Mouse (Mus musculus) neural tube, embryonic 11.5 days (tissue): ENCODE data around the gene Gm9936. TPM values are rescaled to one million over a fixed set of nuclear protein-coding genes. Genes with fewer than 3 reads are reported as not detected.

Source experiments
- ATAC-seq: fragments of 200-750 bp; cut with Nextera tagmentation; 2 replicates; pipeline ENCODE4 v1.8.0; 2017; ENCODE audit warnings: moderate number of reproducible peaks, mild to moderate bottlenecking, moderate TSS enrichment, moderate library complexity; ENCODE audit not compliant: insufficient read depth, low FRiP score, low TSS enrichment
- DNase-seq: peaks from one replicate; pipeline ENCODE4 v3.0.0-alpha.2; 2015; ENCODE audit warnings: low spot score
- H3K27ac ChIP-seq: fragments of 300-500 bp; sonication (generic); 2 replicates; pipeline ENCODE4 v1.5.1; 2014; ENCODE audit warnings: low read depth, mild to moderate bottlenecking, low read length
- H3K27me3 ChIP-seq: fragments of 300-500 bp; sonication (generic); 2 replicates; pipeline ENCODE4 v1.6.1; 2014; ENCODE audit warnings: mild to moderate bottlenecking, low read length, mixed read lengths; ENCODE audit not compliant: control insufficient read depth, insufficient read depth
- H3K36me3 ChIP-seq: fragments of 300-500 bp; sonication (generic); 2 replicates; pipeline ENCODE4 v1.6.1; 2014; ENCODE audit warnings: mild to moderate bottlenecking, low read length, moderate library complexity, mixed read lengths; ENCODE audit not compliant: control insufficient read depth, insufficient read depth
- H3K4me1 ChIP-seq: fragments of 300-500 bp; sonication (generic); 2 replicates; pipeline ENCODE4 v1.6.1; 2014; ENCODE audit warnings: low read length, mixed read lengths; ENCODE audit not compliant: control insufficient read depth, insufficient read depth
- H3K4me2 ChIP-seq: fragments of 300-500 bp; sonication (generic); 2 replicates; pipeline ENCODE4 v1.6.1; 2014; ENCODE audit warnings: low read depth, mild to moderate bottlenecking, moderate library complexity
- H3K4me3 ChIP-seq: fragments of 300-500 bp; sonication (generic); 2 replicates; pipeline ENCODE4 v1.5.1; 2014; ENCODE audit warnings: low read depth, low read length
- H3K9ac ChIP-seq: fragments of 300-500 bp; sonication (generic); 2 replicates; pipeline ENCODE4 v1.6.1; 2014; ENCODE audit warnings: mild to moderate bottlenecking, low read length
- H3K9me3 ChIP-seq: fragments of 300-500 bp; sonication (generic); 2 replicates; pipeline ENCODE4 v1.6.1; 2016; ENCODE audit warnings: low read length; ENCODE audit not compliant: control insufficient read depth
- WGBS: fragments of 180-500 bp; shearing (Covaris S2); extraction: QIAGEN DNeasy Blood & Tissue Kit; methylation state at CpG from one replicate; pipeline ENCODE4 v1.1.7; 2014; 5-methylcytosine and 5-hydroxymethylcytosine counted together
- polyA plus RNA-seq: library from polyadenylated mRNA; unstranded; fragments of >200 nt; fragmentation: Nextera tagmentation; extraction: Ambion mirVana; gene quantifications from 2 replicates; pipeline ENCODE4 v1.2.1, GENCODE M21; 2014

Gene Gm9936
- polyA plus RNA-seq, 1 experiment from 2014 or later: 0.54 TPM

GRCm38 (mm10) chr5:114825978-114826691, 32.3 kb downstream of the Gm9936 start:
- ATAC-seq (peak; percentile 49), DNase-seq (peak; percentile 91)
- Histone ChIP-seq H3K9ac (peak overlapping the region; percentile 61), H3K27ac (peak overlapping the region; percentile 17; the same call in 1 of the 2 replicates), H3K4me1 (0 out of 2 replicates have a peak, but pooled peaks cover 2% of the 10 kb centered on the region), H3K4me2 (peak overlapping the region; percentile 54), H3K9me3 (no peaks in the 10 kb centered on the region; the same call in 1 of the 2 replicates), H3K36me3 (no peaks in the 10 kb centered on the region), H3K27me3 (no peaks in the 10 kb centered on the region), H3K4me3 (peak overlapping the region; percentile 6)
- WGBS: 9% methylated on average over 27 of the region's 27 CpGs

- Histone ChIP-seq H3K4me2 (no peak overlapping the region), H3K4me1 (0 out of 2 replicates have a peak, but pooled peaks cover 2% of the 10 kb centered on the region), H3K9me3 (no peaks in the 10 kb centered on the region; the same call in 1 of the 2 replicates), H3K4me3 (no peak overlapping the region), H3K27ac (no peak overlapping the region), H3K36me3 (no peaks in the 10 kb centered on the region), H3K9ac (no peak overlapping the region), H3K27me3 (no peaks in the 10 kb centered on the region)
- 19% methylated on average over 9 of the region's 9 CpGs for WGBS
- ATAC-seq (peak; percentile 36; the same call in 1 of the 2 replicates), DNase-seq (peak; percentile 68)
Observed at GRCm38 (mm10) chr5:114824197-114824596, 34.3 kb downstream of the Gm9936 start.

- no peaks in the 10 kb centered on the region; the same call in 1 of the 2 replicates for H3K9me3 ChIP-seq
- H3K27ac ChIP-seq: peak within 1 kb of the TSS; percentile 74
- peak within 1 kb of the TSS; percentile 54 for H3K4me2 ChIP-seq
- peak within 1 kb of the TSS; percentile 71 for H3K9ac ChIP-seq
- H3K27me3 ChIP-seq: no peaks in the 10 kb centered on the region
- ATAC-seq: peak; percentile 82
- H3K4me3 ChIP-seq: peak within 1 kb of the TSS; percentile 76
- H3K36me3 ChIP-seq: no peaks in the 10 kb centered on the region
- H3K4me1 ChIP-seq: 0 out of 2 replicates have a peak, but pooled peaks cover 2% of the 10 kb centered on the region
- 8% methylated on average over 49 of the region's 53 CpGs for WGBS
- DNase-seq: peak; percentile 90
Observed at GRCm38 (mm10) chr5:114822796-114823688, 35.4 kb downstream of the Gm9936 start, which contains the start of gene 1500011B03Rik. Gene 1500011B03Rik, minus strand, starts transcription at chr5:114823468.

- Histone ChIP-seq H3K9me3 (no peaks in the 10 kb centered on the region), H3K4me1 (no peaks in the 10 kb centered on the region), H3K4me3 (no peak overlapping the region), H3K4me2 (no peak overlapping the region), H3K9ac (no peak overlapping the region), H3K36me3 (no peaks in the 10 kb centered on the region), H3K27ac (no peak overlapping the region), H3K27me3 (no peaks in the 10 kb centered on the region)
- no peak for ATAC-seq
- DNase-seq: no peak
- WGBS: 80% methylated on average over 11 of the region's 11 CpGs
Observed at GRCm38 (mm10) chr5:114818124-114818523, 40.4 kb downstream of the Gm9936 start.

- Histone ChIP-seq H3K36me3 (no peaks in the 10 kb centered on the region), H3K4me2 (no peak overlapping the region), H3K4me1 (peaks cover 2% of the 10 kb centered on the region; the same call in 1 of the 2 replicates), H3K9ac (no peak overlapping the region), H3K9me3 (no peaks in the 10 kb centered on the region), H3K27me3 (no peaks in the 10 kb centered on the region), H3K27ac (no peak overlapping the region), H3K4me3 (no peak overlapping the region)
- DNase-seq (no peak), ATAC-seq (no peak)
- 72% methylated on average over 6 of the region's 6 CpGs for WGBS
Observed at GRCm38 (mm10) chr5:114816599-114816998, 41.9 kb downstream of the Gm9936 start.

- H3K36me3 ChIP-seq: no peaks in the 10 kb centered on the region
- H3K27me3 ChIP-seq: no peaks in the 10 kb centered on the region
- peak overlapping the region; percentile 89 for H3K9ac ChIP-seq
- H3K4me2 ChIP-seq: peak overlapping the region; percentile 49
- WGBS: under 1% methylated on average over 42 of the region's 50 CpGs
- no peaks in the 10 kb centered on the region for H3K9me3 ChIP-seq
- DNase-seq (peak; percentile 90), ATAC-seq (peak; percentile 94)
- H3K4me3 ChIP-seq: peak overlapping the region; percentile 90
- H3K27ac ChIP-seq: peak overlapping the region; percentile 86
- peaks cover 2% of the 10 kb centered on the region; the same call in 1 of the 2 replicates for H3K4me1 ChIP-seq
Observed at GRCm38 (mm10) chr5:114813525-114814181, 44.8 kb downstream of the Gm9936 start.

- no peak overlapping the region for H3K4me2 ChIP-seq
- 94% methylated on average over 5 of the region's 5 CpGs for WGBS
- H3K27me3 ChIP-seq: no peaks in the 10 kb centered on the region
- peaks cover 2% of the 10 kb centered on the region; the same call in 1 of the 2 replicates for H3K4me1 ChIP-seq
- H3K4me3 ChIP-seq: no peak overlapping the region
- H3K36me3 ChIP-seq: peaks cover 5% of the 10 kb centered on the region; the same call in 1 of the 2 replicates
- no peak overlapping the region for H3K27ac ChIP-seq
- H3K9me3 ChIP-seq: no peaks in the 10 kb centered on the region
- DNase-seq (no peak), ATAC-seq (no peak)
- H3K9ac ChIP-seq: no peak overlapping the region
Observed at GRCm38 (mm10) chr5:114809826-114810225, 48.7 kb downstream of the Gm9936 start.

GRCm38 (mm10) chr5:114809181-114809756, 49.2 kb downstream of the Gm9936 start:
- no peaks in the 10 kb centered on the region for H3K27me3 ChIP-seq
- H3K9ac ChIP-seq: no peak overlapping the region
- no peak for DNase-seq
- no peak for ATAC-seq
- H3K4me1 ChIP-seq: peaks cover 2% of the 10 kb centered on the region; the same call in 1 of the 2 replicates
- 0 out of 2 replicates have a peak overlapping the region, but pooled peaks have one; percentile 6 for H3K27ac ChIP-seq
- WGBS: 82% methylated on average over 10 of the region's 10 CpGs
- H3K9me3 ChIP-seq: no peaks in the 10 kb centered on the region
- no peak overlapping the region for H3K4me2 ChIP-seq
- no peak overlapping the region for H3K4me3 ChIP-seq
- H3K36me3 ChIP-seq: peaks cover 9% of the 10 kb centered on the region
